Mouse (Mus musculus) embryo, embryonic 10 days (tissue): Measurements from ENCODE around the gene Ap1g2.
A peak's percentile ranks its signal among the peaks of the same experiment; 100 is the strongest.

Source experiments
- DNase-seq: peaks from one replicate; pipeline ENCODE4 v3.0.0-alpha.2; 2015; ENCODE audit warnings: low spot score

Ap1g2 gene

GRCm38 (mm10) chr14:55086009-55086514, 20.3 kb downstream of the Ap1g2 start:
- DNase-seq, result no peak

DNA sequence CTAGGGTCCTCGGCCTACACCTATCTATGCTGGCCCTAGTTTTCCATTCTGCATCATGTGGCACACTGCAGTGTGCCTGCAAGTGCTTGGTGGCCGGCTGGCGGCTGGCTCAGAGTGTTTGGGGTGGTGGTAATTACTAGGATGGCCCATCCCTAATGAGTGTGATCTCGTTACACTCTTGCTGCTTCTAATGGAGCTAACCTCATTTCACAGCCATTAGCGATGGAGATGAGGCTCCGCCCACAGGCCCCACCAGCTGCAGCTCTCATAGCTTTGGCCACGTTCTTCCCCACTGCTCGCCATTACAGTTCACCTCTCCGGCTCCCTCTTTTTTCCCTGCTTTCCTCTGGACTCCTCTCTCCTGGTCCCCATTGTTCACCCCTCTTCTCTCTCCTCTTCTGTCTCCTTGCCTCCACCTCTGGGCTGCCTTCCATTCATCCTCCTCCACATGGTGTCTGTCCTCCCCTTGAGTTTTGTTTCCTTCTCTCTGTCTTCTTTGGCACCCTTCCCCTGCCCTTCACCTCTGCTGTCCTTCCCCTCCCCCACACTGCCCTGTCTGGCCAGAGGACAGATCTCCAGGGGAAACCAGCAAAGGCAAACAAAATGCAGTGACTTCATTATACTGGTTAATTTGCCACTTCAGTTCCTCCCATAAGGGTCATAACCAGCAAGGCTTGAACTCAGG, 20.9 kb downstream of the Ap1g2 start:
- no peak for DNase-seq

GRCm38 (mm10) chr14:55083481-55083880, 22.9 kb downstream of the Ap1g2 start:
- DNase-seq, result no peak

- no peak for DNase-seq
Measured at GRCm38 (mm10) chr14:55081105-55081504, 25.3 kb downstream of the Ap1g2 start.

DNA sequence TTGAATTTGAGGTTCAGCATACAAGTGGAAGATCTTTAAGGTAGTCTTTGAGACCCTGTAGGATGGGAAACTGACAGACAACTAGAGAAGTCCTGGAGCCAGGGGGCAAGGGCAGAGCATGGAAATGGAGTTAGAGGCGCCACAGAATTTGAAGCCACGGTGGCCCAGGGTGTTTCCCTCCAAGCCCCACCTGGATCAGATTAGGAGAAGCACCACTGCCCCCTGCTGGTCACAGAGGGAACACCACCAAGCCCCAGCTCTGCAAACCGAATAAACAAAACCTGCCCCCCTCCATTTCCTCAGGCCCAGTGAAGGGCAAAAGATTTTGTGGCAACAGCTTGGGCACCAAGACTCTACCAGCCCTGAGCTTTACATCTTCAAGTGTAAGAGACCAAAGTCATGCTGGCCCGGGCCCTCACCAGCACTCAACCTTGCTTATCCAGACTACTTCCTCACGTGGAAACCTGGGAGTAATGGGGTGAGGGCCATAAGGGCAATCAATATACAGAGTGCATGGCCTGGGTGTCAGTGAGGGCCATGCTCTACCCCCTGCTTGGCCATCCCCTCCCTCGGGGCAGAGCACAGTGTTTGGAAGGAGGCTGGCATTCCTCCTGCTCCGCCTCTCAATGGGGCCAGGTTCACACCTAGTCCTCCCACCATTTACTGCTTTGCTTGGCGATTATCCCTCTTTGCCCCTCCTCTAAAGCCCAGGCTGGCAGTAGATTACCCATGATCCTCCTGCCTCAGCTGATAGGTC, 27.0 kb downstream of the Ap1g2 start:
- DNase-seq, result peak; percentile 86

DNA sequence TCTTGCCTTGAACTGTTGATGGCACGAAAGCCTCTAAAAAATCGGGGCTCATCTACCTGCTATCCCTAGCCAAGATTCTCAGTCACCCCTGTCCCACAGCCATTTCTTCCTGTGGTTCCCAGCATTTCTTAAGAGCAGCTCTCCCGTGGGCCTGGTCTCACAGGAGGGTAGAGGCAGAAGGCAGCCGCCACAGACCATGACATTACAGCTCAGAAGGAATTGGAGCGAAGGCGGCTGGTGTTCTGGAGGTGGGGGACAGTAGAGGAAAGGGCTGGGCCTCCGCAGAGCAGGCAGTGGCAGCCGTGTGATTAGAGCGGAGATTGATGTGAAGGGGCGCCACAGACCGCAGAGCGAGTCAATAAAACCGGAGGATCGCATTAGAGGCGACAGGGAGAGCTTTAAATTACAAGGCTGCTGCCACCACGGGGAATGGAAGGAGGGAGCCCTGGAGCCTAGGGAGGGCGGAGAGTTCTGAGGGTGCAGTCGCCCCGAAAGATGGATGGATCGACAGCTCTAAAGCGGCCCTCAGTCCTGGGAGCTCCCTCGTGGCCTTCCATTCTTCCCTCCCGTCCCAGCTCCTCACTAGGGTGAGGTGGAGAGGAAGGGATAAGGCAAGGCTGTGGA, 27.9 kb downstream of the Ap1g2 start:
- peak; percentile 65 for DNase-seq

DNA sequence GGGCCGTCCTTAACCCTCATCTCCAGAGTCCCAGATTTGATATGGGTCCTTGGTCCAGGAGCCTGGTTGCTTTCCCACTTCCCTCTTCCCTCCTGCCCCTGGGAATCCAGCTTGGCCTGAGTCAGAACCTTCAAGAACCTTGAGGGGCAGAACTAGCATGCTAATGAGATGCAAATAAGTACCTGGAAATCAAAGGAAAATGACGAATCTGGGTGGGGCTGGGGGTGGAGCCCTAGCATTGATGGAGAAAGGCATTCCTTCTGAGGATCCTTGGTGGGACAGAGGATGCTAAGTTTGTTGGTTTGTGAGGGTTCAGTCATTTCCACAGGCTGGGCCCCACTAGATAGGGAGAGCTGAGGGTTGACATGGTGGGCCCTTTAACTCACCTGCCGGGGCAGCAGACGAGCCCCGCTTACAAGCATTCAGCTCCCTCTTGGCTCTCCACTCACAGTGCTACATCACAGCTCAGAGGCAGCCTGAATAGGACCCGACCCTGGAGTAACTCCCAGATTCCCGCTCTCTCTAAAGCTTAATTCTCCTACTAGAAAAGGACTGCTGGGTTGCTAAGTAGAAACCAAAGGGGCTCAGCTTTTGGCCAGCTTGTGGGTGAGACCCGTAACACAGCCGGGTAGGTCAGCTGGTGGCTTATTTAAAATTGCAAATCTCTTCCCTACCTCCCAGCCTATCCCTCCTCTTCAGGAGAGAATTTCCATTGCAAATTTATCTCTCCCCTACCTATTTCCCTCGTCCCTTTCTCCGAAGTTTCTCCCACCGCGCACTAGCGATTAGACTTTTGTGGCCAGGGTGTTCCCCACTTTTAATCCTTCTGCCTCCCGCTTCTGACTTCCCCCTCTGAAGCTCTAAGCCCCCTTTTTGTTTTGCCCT, 28.7 kb downstream of the Ap1g2 start:
- DNase-seq, result no peak

GRCm38 (mm10) chr14:55076956-55077355, 29.4 kb downstream of the Ap1g2 start:
- no peak for DNase-seq

DNA sequence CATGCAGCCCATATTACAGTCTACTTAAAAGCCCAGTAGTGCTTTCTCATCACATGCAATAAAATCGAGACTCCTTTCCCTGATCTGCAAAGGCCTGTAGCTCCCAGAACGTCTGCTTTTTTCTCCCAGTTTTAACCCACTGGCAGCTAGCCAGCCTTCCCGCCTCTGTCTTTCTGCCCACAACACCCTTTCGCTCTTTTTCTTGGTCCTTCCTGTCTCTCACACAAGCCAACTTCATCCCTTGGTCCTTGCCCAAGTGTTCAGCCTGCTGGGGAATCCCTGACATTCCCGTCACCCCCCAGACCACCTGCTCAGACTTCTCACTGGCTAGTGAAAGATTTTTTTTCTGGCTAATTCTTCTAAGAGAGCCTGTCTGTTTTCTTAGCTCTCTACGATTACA, 30.2 kb downstream of the Ap1g2 start:
- DNase-seq, result no peak

DNA sequence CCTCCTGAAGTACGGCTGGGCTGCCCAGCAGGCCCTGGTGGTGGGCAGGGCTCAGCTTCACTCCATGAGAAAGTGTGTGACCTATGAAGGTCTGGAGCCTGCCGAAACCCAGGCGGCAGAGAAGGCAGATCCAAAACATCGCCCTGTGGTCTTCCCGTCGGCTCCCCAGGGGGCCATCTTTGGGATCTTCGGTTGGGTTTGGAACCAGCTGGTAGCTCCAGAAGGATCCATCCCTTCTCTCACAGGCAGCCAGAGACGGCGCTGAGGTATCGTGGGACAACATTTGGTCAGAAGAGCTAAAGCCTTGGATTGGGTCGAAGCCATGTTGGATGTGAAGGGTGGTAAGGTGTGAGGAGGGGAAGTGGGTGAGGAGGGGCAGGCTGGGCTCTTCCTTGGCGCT, 32.0 kb downstream of the Ap1g2 start:
- DNase-seq, result no peak

DNA sequence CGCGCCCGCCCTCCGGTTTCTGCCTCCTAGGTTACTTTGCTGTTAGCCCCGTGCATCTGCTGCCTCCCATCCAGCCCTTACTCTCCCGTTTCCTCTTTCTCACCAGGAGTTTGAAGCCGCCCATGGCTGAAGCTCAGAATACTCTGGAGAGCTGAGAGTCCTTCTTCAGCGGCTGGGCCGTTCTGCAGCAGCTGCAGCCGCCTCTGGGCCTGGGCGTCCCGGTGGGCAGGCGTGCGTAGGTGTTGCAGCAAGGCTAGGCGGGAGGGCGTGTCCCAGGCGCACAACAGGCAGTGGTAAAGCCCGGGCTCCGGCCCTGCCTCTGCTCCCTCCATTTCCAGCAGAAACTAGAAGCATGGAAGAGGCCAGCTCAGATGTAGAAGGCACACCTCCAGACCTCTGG, 34.6 kb downstream of the Ap1g2 start:
- peak; percentile 46 for DNase-seq

DNA sequence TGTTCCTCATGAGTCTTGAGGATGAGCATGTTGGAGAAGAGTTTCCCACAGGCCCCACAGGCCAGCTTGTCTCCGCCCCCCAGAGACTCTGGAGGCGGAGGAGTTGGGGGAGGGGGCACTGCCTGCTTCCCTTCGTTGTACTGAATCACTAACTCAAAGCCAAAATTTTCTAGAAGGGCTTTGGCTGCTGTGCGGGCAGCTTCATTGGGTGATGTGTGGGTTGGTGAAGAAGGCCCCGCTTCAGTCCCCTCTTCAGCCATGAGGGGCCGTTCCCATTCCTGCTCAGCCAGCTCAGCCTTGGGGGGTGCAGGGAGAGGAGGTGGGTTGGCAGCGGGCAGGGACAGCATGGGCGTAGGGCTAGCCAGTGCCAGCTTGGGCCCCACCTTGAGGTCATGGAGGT, 40.4 kb downstream of the Ap1g2 start:
- DNase-seq, result no peak

DNA sequence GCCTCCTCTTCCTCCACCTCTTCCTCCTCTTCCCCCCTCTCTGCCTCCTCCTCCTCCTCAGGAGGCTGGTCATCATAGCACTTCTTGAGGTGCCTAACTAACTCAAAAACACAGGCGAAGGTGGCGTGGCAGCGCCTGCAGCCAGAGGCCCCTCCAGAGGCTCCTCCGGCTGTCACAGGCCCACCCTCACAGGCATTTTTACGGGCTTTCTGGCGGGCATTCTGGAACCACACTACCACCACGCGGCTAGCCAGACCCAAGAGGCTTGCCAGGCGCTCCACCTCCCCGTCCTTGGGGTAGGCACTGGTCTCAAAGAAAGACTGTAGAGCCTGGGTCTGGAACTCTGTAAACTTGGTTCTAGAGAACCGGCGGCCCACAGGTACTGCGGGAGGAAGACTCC, 41.0 kb downstream of the Ap1g2 start:
- DNase-seq, result no peak

- DNase-seq, result no peak
Measured at GRCm38 (mm10) chr14:55064481-55065370, 41.7 kb downstream of the Ap1g2 start.

DNA sequence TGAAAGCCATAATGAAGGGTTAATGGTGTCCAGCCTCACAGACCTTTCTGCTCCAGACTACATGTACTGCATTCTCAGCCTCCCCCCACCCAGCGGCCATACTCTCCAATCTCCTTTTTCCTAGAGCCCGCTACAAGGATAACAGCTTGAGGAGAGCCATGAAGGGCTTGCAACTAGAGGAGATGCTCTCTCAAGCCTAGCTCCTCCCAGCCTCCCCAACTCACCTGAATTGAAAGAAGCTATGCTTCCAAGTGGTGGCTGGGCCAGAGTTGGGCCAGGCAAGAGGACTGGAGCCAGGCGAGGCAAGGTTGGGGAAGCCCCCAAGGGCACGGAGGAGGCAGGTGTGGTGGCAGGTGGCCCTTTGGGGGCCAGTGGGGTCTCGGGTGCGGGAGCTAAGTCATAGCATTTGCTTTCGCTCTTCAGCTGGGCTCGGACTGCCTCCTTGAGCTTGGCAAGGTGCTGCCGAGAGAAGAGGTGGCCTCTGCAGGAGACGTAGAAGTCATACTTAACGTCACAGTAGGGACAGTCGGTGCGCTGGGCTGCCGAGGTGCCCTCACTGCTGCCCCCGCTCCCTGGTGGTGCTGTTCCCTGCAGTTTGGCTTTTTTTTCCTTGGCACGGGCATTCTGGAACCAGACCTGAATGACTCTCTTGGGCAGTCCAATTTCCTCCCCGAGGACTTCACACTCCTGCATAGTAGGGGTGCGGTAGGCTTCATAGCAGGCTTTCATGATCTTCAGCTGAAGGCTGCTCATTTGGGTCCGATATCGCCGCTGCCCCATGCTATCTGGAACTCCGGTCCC, 42.6 kb downstream of the Ap1g2 start:
- DNase-seq, result no peak

- DNase-seq, result no peak
Measured at GRCm38 (mm10) chr14:55063117-55063516, 43.3 kb downstream of the Ap1g2 start.

DNA sequence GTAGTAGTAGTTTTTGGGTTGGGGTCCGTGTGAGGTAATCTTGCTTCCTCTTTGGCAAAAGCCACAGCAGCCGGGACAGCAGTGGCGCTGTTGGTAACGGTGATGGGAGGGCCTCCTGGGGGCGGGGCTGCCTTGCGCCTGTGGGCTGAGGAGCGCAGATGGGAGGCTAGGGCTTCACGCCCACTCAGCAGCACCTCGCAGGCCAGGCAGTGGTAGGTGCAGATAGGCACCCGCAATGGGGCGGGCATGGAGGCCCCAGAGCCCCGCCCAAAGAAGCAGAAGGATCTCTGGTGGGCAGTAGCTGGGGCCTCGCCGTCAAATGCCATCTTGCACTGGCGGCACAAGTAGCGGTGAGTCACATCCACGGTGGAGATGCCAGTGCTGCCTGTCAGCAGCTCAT, 43.8 kb downstream of the Ap1g2 start:
- DNase-seq, result peak; percentile 60

- DNase-seq, result no peak
Measured at GRCm38 (mm10) chr14:55061845-55062244, 44.5 kb downstream of the Ap1g2 start.

- DNase-seq, result peak; percentile 29
Measured at GRCm38 (mm10) chr14:55059931-55060330, 46.5 kb downstream of the Ap1g2 start.

- no peak for DNase-seq
Measured at GRCm38 (mm10) chr14:55059009-55059408, 47.4 kb downstream of the Ap1g2 start.
